Mouse (Mus musculus): Measurements from ENCODE around the gene Wiz. TPM values are rescaled to one million over a fixed set of nuclear protein-coding genes. Genes with fewer than 3 reads are reported as not detected.

Wiz gene
- total RNA-seq, 2 experiments from 2014 or later = 48.4 to 51.2 TPM

DNA sequence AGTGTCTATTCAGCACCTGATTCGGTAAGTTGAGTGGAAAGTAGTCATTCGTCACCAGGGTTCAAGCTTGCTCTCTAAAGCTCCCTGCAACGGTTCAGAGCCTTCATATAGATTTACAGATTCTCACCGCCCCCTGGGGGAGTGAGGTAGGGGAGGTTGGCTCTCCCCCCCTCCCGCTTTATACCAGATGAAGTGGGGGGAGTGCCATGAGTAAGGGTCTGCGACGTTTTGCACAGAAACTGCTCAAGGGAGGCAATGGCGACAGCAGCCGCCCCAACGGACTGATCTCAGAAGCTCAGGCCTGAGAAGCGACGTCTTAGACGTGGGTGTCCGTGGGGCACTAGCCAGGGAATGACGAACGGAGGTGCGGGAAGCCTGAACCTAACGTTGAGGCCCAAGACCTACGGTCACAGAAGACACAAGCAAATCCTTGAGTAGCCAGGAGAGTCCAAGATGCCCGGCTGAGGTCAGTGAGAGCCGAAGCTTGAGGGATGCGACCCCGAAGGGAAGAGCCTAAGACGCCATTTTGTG, 39.3 kb downstream of the Wiz start:
- peak in 1 of 2 experiments; percentile 28 for DNase-seq (ENCODE audit: low spot score in 2 of 2)

DNA sequence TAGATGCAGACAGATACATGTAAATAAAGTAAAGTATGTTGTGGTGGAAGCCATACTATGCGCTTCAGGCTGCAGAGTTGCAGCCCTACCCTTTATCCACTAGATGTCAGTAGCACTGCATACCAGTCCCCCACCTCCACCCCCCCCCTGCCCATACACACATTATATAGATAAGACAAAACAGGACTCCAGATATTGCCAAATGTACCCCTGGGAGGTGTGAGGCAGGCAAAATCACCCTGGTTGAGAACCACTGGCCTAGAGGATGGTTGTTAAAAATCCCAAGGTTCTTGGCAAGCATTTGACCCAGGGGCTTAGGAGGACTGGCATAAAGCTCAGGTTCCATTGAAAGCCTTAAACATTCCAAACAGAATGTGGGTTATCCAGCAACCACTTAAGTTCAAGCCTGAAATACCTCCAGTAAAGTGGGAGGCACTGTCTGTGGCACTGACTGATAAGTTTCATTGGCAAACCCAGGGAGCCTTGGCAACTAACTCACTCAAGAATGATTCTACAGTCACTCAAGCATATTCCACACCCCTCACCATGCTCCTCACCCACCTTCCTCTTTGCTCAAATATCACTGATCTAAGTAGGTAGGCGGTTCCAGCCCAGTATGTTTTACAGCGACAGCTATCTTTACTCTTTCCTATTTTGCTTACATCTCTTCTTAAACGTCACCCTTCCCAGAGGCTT, 40.1 kb downstream of the Wiz start:
- peak; percentile 48 to 69 for DNase-seq (ENCODE audit: low spot score in 2 of 2)

DNA sequence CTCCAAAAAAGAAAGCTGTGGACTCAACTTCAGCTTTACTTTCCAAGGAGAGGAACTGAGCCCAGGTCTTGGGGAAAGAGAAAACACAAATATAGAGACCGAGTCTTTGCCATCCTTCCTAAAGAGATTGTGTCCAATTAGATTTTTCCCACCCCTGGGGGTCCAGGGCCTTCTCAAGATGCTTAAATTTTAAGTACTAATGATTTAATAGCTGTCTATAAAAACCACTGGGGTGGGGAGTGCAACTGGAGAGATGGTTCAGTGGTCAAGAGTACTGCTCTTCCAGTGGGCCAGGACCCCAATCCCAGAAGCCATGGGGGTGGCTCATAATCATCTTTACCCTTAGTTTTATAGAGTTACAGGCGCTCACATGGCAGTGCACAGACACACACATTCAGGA, 40.8 kb downstream of the Wiz start:
- DNase-seq (ENCODE audit: low spot score in 2 of 2) = no peak

DNA sequence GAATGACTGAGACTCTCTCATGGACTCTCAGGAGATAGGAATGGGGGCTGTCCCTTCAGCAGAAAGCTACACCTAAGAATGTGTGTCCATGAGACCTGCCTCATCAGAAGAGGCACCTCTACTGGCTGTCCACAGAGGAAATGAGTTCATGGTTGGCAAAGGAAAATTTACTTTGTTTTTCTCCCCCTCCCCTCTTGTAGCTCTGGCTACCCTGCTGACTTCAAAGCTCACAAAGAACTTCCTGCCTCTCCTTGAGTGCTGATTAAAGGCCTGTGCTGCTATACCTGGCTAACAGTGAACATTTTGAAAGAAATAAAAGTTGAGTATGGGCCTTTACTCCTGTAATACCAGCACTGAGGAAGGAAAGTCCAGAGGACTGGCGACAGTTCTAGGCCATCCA, 48.1 kb downstream of the Wiz start:
- no peak for DNase-seq (ENCODE audit: low spot score in 2 of 2)

DNA sequence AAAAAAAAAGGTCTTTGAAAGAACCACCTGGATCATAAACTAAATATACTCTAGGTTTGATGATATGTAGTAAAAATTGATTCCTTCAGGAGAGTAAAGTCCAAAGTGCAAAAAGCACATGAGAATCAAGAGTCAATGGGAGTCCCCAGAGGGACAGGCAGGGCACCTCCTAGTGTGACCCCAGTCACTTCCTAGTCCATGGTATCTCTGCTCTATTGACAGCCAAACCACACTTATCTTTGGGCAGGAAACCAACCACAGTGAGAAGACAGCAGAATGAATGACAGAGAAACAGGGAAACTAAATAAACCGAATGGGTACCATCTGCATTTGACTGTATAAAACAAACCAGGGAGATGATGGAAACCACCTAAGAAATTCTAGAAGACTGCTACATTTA, 49.1 kb downstream of the Wiz start:
- DNase-seq (ENCODE audit: low spot score in 2 of 2) = no peak

DNA sequence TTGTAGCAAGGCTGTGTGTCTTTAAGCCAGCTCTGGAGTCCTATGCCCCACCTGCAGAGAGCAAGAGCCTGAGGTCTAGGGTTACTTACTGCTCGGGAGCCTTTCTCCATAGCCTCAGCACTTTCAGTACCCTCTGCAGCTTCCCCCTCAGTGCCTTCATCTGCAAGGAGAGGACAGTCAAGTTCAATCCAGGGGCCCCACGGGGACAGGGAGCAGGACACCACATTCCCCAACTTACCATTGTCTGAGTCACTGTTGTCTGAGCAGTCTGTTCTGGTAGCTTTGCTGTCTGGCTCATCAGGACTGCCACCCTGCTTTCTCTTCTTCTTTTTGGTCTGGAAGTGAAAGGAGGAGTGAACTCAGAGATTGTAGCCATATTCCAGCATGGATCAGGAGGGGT, 53.4 kb downstream of the Wiz start:
- no peak for DNase-seq (ENCODE audit: low spot score in 2 of 2)

DNA sequence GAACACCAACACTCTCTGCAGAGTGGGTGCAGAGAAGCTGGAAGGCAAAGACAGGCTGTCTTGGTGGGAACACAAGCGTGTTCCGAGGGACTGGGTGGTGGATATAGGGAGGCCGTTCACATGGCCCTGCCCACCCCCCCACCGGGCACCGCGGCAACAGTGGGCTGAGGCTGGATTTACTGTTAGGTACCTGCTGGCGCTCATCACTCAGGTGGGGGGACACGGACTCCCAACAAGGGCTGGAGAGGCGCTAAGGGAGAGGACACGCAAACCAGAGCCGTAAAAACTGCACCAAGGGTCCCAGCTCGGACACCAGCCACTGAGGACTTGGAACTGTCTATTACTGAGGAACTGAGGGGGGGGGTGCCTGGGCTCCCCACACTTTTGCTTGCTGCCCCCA, 54.3 kb downstream of the Wiz start:
- DNase-seq (ENCODE audit: low spot score in 2 of 2) = no peak

DNA sequence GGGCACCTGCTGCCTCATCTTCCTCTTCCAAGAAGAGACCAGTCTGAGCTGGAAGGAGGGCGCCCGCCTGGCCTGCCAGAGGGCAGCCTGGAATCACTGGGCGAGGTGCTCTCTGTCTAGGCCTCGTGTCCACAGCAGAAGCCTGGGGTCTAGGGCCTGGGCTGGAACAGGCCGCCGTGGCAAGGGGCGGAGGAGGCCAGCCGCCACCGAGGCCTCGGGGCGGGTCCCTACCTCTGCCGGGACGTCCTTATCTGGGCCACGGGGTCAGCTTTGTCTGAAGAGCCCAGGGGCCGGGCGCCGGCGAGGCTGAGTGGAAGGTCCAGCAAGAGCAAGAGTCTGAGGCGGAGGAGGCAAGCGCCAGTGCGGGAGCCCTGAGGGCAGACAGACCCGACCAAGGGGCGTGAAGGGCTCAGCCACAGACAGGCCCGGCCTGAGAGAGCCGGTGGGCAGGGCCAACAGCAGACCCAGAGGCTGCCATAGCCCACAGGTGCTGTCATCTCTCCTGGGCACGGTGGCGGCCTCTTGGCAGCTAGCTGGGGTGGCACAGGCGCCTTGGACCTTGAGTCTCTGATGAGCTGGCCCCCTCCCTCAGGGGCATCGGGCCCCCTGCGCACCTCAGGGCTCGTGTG, 55.5 kb downstream of the Wiz start:
- no peak for DNase-seq (ENCODE audit: low spot score in 2 of 2)

DNA sequence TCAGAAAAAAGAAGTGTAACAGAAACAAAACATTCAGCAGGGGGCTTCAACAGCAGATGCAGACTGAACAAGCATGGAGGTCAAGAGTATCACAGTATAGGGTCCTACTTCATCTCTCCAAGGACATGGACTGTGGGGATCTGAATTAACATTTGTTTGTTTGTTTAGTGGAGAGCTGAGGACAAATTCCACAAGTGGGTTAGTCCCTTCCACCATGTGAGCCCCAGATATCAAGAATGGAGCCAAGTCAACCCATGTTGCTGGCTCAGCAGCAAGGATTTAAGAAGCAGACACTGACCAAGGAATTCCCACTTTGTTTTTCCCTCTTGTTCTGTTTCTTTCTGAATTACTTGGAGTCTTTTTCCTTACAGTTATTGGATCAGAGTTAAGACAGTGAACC, 61.7 kb downstream of the Wiz start:
- no peak for DNase-seq (ENCODE audit: low spot score in 2 of 2)

DNA sequence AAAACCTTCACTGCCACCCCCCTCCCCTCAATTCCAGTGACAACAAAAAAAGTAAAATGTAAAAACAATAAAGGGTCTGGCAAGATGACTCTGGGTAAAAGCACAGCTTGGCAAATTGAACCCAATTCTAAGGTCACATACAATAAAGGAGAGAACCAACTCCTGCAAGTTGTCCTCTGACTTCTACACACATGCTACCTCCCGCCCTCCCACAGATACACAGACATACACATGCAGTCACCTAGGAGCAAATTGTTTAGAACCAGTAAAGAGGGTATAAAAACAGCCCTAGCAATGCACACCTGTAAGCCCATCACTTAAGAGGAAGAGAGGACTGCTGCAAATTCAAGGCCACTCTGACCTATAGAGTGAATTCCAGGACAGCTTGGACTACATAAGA, 66.4 kb downstream of the Wiz start:
- no peak for DNase-seq (ENCODE audit: low spot score in 2 of 2)

DNA sequence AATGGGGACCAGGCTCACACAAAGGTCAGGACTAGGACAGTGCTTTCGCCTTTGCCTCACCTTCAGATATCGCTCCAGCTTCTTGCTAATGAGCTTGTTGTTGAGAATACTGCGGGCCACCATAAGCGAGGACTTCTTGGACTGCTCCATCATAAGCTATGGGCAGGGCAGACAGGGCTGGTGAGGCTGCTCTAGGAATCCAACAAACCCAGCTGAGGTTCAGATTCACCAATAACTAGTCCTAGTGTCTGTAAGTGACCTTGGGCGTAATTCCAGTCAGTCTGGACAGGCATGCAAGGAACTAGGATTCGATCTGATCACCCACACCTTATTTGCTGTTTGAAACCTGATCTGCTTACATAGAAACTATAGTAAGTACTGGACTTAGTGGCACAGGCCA, 67.4 kb downstream of the Wiz start:
- no peak for DNase-seq (ENCODE audit: low spot score in 2 of 2)

DNA sequence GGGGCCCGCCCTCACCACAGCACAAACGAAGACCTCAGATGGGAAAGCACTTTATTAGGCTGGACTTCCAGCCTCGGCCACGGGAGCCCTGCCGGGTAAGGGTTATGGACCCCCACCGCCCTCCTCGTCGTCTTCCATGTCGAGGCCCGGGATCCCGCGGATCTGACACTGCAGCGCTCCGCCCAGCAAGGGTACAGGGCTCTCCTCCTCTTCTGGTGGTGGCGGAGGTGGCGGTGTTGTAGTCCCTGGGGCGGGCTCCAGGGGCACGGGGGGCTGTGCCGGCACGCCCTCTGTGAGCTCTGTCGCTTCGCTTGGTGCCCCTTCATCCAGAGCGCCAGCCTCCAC, 67.9 kb downstream of the Wiz start:
- DNase-seq (ENCODE audit: low spot score in 2 of 2) = no peak

DNA sequence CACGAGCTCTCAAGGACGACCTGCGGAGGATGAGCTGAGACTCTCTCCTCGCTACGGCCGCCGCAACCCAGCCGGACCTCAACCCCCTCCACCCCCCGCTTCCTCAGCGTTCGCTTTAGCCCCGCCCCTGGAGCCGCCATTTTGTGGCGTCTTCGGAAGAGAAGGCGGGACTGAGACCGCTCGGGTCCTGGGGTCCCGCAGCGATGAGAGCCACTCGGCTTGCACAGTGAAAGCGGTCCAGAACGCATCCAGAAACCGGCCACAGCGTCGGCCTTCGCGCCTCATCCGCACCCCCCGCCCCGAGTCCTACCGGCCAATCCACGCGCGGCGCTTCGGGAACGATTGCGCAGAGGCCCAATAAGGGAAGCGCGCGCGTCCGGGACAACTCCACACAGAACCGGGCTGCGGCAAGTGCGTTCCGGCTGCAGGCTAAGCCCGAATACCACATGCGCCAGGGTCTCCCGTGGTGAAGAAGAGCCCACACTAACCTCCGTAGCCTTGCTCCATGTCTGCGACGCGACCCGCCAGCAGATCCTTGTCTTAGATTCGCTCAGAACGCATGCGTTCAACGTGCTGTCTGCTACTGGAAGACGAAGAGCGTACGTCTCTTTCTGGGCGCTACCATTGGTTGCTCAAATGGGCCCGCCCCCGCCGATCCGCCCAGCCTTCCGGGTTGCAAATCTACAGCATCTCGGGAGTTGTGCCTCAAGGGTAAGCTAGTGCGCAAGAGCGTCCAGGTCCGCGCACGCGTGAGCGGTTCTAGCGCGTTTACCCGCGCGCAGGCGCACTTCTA, 68.4 kb downstream of the Wiz start, which contains the start of gene Akap8:
Akap8 (minus strand) TSS at position 642 of the 793 bp plus-strand sequence.
- DNase-seq (ENCODE audit: low spot score in 2 of 2) = peak; percentile 98 to 100

DNA sequence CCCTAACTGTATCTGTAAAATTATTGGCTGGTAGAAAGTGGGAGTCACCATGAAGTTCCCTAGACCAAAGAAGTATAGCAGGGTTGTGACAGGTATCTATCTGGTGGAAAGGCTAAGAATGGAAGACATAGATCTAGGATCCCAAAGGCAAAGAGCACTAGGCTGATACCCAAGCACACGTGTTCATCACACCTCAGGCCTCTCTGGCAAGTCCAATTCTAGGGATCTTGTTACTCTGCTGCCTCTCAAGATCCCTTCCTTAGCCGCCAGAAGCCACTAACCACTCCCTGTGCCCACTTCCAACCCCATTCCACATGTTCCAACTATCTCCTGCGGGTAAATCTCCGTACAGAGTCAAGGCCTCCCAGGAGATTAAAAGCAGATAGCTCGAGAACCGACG, 69.3 kb downstream of the Wiz start:
- DNase-seq (ENCODE audit: low spot score in 2 of 2) = no peak

DNA sequence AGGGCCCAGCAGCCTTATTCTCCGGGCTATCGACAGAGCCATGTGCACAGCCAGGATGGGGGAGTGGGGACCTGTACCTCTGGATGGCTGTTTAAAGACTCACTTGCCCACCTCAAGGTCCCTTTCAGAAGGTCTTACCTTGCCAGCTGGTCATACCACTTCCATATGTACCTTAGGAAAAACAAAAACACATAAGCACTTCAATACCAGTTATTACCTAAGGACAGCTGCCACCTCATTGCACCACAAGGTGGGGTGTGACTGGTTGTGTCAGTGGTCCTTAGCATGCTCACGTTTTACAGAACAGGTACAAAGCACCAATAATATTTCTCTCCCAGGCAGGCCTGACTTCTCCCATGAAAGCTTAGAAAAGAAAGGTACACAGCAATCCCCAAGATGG, 71.5 kb downstream of the Wiz start:
- DNase-seq (ENCODE audit: low spot score in 2 of 2) = no peak

DNA sequence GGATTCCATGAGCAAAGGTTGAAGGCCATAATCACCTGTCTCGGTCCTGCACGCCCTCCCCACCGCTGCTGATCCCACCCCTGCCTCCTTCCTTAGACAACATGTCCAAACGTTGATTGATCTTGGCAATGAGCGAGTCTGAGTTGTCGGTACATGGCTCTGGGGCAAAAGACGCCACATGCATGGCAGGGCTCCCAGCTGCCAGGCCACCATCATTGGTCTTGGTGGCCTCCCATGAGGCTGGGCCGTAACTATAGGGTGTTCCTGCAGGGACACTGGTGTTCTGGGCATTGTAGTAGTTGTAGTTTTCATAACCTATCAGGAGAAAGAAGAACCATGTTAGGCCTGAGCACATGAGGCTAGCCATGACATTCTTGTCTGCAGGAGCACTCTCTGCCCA, 72.2 kb downstream of the Wiz start:
- no peak for DNase-seq (ENCODE audit: low spot score in 2 of 2)

DNA sequence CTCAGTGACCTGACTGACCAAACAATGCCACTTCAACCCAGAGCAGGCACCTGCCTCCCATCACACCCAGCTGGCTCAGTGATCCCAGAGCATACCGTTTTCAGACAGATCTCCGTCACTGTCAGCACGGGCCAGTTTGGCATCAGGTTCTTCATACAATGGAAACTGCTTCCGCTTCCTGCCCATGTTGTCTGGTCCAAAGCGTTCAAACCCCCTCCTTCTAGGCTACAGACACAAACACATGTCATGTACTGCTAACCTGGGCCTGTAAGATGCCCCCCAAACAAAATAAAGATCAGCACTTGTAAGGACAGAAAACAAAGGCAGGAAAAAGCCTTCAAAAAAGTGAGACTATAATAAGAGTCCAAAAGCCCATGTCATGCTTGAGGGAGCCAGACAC, 73.7 kb downstream of the Wiz start:
- DNase-seq (ENCODE audit: low spot score in 2 of 2) = no peak

DNA sequence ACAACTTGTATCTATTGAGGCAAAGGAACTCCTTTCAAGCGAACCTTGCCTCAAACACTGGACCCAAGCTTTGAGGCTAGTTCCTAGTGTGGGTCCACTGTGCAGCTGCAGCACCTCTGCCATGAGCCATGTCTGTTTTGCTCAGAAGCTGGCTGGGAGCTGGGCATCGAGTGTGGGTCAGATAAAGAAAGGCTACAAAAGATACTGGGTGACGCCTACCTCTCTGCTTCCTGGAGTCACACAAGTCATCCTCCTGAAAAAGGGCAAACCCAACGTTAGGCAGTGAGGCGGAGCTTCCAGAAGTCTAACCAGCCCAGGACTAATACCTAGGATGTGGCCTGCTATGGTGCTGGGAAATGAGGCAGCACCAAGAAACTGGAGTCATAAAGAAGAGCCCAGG, 75.3 kb downstream of the Wiz start:
- DNase-seq (ENCODE audit: low spot score in 2 of 2) = no peak

DNA sequence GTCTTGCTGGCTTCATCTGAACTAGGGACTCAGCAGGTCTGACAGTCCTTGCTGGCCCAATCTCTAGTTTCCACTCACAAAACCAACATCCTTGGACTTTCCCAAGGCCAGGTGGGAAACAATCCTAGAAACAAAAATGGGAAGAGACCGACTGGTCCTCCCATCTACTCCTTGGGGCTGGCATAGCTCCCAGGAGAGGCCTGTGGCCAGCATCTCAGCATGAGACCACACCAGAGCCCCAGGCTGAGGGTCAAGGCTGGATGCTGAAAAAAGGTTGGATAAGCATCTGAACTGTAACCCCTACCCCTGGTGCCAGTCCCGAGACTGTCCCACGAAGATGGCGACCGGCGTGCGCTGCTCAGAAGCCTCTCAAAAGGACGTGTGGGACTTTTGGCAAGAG, 76.4 kb downstream of the Wiz start:
- no peak for DNase-seq (ENCODE audit: low spot score in 2 of 2)

DNA sequence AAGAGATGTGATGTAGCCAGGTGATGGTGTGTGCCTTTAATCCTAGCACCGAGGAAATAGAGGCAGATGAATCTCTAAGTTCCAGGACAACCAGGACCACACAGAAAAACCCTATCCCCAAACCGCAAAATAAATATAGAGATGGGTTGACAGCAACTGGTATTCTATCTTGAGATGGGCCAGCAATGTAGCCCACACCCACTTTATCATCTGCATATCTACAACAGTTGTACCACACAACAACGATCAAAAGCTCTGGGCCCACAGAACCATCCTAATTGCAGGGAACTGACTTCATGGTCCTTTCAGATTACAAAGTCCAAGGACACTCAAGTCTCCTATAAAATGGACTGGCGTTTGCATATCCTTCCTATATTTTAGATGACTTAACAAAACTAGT, 81.3 kb downstream of the Wiz start:
- no peak for DNase-seq (ENCODE audit: low spot score in 2 of 2)
